Mouse (Mus musculus) skeletal muscle tissue, adult 2 months (tissue): Measurements from ENCODE around the gene Rad23a.

ENCODE experiments used
- DNase-seq: peaks from one replicate; pipeline ENCODE4 v3.0.0-alpha.2; 2012; ENCODE audit warnings: low read depth, low spot score

Rad23a gene

GRCm38 (mm10) chr8:84813059-84813458 lies 27.4 kb downstream of the Rad23a start:
- DNase-seq, result peak; percentile 74

- DNase-seq, result no peak
Observed at GRCm38 (mm10) chr8:84811303-84811702, 29.2 kb downstream of the Rad23a start.

GRCm38 (mm10) chr8:84810896-84811295 lies 29.6 kb downstream of the Rad23a start:
- peak; percentile 77 for DNase-seq

DNA sequence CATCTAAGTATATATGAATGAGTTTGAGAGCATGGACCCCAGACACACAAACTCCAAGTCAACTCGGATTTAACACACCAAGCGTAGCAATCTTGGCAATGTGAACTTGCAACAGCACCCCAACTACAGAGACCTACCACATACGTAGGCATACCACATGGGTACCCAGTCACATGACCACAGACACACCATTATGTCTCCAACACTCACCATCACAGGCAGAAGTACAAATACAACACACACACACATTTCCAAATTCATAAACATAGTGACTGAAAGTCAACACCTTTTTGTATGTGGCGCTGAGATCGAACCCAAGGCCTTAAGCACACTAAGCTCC lies 30.6 kb downstream of the Rad23a start:
- DNase-seq, result no peak

- no peak for DNase-seq
Observed at GRCm38 (mm10) chr8:84809109-84809940, 31.1 kb downstream of the Rad23a start.

DNA sequence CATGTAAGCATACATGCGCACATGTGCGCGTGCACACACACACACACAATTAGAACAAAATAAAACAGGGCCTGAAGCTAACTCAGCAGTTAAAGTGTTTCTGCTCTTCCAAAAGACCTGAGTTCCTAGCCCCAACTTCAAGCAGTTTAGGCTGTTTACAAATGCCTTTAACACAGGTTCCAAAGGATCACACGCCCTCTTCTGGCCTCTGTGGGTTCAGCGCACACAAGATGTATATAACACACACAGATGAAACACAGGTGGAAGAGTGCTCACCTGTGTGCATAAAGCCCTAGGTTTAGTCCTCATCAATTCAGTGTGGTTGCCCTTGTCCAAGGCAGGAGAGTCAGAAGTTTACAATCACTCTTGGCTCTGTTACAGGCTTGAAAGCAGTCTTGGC lies 34.4 kb downstream of the Rad23a start:
- no peak for DNase-seq

DNA sequence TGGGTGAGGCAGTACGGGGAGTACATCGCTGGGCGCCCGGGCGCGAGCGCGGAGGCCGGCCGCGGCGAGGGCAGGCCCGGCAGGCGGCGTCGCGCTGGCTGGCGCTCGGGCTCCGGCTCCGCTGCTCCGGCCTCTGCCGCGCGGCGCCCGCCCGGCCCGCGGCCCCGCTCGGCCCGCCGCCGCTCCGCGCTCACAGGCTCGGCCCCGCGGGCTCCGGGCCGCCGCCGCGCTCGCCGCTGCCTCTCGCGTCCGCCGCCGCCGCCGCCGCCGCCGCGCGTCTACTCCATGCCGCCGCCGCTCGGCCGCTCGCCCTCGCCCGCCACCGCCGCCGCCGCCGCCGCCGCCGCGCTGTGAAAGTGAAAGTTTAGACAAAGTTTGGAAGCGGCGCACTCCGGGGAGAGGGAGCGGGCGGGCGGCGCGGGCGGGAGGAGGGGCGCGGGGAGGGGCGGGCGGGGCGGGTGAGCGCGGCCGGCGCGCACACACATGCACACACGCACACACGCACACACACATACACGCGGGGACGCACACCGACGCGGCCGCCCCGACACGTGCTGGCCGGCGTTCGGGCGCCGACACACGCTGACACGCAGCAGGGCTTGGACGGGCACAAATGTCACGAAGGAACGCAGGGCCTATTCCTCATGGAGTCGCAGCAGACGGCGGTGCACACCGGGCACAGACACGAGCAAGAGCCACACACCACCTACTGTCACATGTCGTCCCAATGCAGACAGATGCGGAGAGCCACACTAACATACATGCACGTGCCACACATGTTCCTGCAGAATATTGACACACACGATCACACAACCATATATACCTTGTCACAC lies 40.2 kb downstream of the Rad23a start, which contains the start of gene Nfix:
TSS of gene Nfix (minus strand) at position 346 of the 833 bp plus-strand sequence.
- peak; percentile 74 for DNase-seq

- DNase-seq, result no peak
Observed at GRCm38 (mm10) chr8:84799136-84799931, 41.1 kb downstream of the Rad23a start.

GRCm38 (mm10) chr8:84798446-84799135 lies 41.9 kb downstream of the Rad23a start:
- no peak for DNase-seq

DNA sequence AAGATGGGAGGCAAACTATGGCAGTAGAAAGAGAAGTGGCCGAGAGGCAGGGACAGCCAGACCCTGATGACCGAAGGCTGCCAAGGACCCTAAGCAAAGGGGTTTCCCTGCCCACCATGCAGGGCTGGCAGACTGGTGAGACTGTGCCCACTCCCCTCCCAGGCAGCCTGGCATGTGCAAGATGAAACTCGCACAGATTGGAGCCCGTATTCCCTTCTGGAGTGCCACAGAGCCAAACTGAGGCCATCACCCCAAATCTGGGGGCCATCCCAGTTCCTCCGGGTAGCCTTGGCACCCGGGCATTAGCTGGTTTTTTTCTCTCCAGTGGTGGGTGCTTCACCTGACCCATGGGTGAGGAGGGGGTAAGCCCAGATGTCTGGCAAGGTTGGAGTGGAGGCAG lies 42.5 kb downstream of the Rad23a start:
- no peak for DNase-seq

GRCm38 (mm10) chr8:84797256-84797797 lies 43.1 kb downstream of the Rad23a start:
- no peak for DNase-seq

GRCm38 (mm10) chr8:84794486-84794885 lies 46.0 kb downstream of the Rad23a start:
- no peak for DNase-seq

DNA sequence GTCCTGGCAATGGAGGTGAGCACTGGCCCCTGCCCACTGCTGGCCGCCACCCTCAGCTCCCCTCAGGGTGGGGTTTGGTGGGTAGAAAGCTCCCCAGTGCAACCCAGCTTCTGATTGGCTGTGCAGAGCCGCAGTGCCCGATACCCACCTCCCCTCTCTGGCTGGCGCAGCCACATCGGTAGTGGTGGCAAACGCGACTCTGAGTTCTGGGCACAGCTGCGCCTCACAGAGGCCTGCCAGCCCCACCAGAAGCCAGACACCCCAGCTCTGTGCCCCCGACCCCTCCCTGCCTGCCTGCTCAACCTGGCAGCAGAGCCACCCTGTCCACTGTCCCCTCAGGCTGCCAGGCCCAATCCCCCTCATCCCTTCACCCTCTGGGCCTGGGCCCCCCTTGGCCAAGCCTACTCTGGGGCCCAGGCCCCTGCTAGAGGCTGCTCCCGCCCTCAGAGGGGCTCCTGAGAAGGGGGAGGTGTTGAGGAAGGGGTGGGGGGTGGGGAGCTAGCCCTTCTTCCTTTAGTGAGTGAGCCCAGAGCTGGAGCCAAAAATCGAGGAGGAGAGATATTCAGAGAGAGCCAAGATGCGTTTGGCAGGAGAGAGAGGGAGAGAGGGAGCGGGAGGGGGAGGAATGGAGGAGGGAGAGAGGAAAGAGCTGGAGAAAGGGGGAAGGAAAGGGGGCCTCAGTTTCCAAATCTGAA lies 46.5 kb downstream of the Rad23a start:
- peak; percentile 69 for DNase-seq

DNA sequence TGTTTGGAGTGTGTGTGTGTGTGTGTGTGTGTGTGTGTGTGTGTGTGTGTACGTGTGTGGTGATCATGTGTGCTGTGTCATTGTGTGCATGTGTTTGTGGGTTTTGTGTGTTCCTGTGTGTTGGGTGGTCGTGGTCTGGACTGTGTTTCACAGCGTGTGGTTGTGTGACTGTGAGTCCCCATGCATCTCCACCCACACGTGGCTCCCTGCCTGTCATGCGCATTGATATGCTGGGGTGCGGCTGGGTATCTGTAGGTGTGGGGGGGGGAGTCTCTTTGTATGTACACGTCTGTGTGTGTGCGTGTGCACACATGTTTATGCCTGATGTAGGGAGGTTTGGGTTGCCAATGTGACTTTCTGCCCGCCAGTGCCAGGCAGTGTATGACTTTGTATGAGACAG lies 47.3 kb downstream of the Rad23a start:
- no peak for DNase-seq

GRCm38 (mm10) chr8:84792429-84792947 lies 48.0 kb downstream of the Rad23a start:
- no peak for DNase-seq

DNA sequence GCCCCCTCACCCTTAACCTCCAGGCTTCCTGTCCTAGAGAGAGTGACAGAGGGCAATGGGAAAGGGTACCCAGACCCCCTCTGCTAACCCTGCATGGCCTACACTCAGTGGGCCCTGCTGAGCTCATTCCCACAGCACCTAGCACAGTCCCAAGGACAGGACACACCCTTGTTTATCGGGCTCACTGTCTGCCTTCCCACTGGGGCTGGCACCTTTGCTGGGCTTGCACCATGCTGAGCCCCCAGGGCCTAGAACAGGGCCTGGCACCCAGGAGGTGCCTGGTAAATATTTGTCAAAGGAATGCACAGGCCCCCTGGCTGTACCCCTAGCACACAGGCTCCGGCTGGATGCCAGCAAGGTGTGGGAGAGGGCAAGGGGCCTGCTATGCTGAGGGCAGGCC lies 49.9 kb downstream of the Rad23a start:
- DNase-seq, result no peak

DNA sequence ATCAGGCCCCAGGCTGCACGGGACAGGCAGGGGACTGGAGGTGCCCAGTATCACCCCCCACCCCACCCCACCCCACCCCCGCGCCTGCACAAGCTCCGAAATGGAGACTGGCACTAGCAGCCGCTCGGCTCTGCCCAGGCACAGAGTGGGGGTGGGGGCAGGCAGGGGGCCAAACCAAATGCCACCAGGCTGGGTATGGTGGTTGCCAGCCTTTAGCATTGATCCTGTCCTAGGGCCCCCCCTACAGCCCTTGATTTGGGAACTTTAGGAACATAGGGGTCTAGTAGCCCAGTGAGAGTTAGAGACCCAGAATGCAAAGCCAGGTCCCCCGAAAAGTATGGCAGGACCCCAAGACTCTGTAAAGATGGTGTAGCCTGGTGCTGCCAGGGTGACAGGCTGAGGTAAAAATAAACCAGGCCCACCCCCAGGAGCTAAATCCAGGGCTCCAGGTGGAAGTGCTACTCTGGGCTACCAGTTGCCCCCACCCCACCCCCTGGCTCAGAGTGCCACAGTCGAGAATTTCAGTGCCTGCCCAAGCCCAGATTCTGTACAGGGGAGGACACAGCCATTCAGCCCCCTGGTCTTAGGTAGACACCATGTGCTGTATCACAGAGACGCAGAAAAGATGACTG lies 50.5 kb downstream of the Rad23a start:
- peak; percentile 85 for DNase-seq

DNA sequence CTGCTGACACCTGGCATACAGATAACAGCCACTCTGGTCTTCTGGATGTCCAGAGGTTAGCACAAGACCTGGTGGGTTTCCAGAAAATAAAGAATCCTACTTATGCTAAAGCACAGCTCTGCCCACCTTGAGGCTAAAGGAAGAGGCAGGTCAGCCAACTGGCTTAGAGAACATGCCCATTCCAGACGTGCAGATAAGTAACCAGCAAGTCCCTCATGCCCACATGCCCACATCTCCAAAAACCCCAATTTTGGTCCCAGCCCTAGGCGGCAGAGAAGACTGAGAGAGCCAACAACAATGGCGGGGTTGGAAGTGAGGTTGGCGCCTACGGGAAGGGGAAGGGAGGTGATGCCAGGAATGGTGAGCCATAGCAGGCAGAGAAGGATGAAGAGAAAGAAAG lies 51.1 kb downstream of the Rad23a start:
- DNase-seq, result no peak

DNA sequence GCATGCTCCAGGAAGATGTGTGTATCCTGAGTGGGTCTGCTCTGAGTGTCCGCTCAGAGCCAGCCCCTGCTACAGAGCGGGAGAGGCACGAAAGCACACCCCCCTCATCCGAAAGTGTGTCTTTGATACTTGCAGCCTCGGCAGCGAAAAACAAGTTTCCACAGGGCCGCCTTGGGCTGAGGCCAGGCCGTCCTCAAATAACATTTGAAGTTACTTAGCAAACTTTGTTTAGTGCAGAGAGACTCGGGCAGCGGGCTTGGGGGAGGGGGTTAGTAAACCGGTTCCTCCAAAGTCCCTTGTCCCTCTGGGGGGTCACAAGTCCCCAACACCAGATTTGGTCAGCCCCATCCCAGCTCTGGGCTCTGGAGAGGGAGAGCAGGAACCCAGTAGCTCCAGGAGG lies 51.6 kb downstream of the Rad23a start:
- peak; percentile 87 for DNase-seq
